Mouse (Mus musculus) embryonic fibroblast, embryonic 13.5 days (primary cell): Measurements from ENCODE around the gene Fhit.

Source experiments
- CTCF ChIP-seq: IDR thresholded peaks from 2 replicates; pipeline ENCODE4 v1.5.1; 2011; ENCODE audit warnings: mild to moderate bottlenecking, control low read depth, low read length, moderate library complexity, borderline replicate concordance; ENCODE audit not compliant: insufficient read depth
- POLR2A ChIP-seq: IDR thresholded peaks from 2 replicates; pipeline ENCODE4 v1.6.1; 2011; ENCODE audit warnings: low read depth, mild to moderate bottlenecking, control low read depth, low read length, moderate library complexity

- TF ChIP-seq POLR2A (no peak), CTCF (no peak)
Observed at GRCm38 (mm10) chr14:9597460-9597977, 1564.3 kb downstream of the Fhit start.
